Mouse (Mus musculus): ENCODE results near the gene Per1.

Per1 gene

DNA sequence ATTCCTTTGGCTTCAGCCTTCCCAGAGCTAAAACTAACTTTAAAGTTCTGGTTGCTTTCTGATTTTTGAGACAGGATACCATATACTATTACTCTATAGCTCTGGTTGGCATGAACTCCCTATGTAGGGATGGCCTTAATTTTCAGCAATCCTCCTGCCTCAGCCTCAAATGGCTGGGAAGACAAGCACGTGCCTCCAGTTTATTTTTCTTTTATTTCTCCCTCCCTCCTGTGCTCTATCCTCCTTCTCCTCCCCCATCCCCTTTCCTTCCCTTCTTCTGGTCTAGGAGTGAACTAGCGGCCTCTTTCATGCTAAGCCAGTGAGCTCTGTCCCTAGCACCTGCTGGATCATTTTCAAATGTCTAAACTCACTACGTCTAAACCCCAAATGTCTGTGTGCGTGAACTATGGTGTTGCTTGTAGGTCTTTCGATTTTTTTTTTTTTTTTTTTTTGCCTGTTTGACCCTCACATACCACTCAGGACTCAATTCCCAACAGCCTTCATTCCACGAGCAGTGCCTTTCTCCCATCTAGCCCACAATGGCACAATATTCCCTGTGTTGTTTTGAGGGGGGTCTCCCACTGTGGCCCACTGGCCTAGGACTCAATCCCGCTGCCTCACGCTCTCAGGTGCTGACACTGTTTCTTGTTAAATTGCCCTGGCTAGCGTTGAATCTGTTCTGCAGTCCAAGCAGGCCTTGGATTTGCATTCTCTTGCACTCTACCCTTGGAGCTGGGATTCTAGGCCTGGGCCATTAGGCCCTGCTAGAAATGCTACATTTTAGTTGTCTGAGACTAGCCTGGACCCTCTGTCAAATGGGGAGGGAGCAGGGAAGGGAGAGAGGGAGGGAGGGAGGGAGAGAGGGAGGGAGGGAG, 30.5 kb upstream of the Per1 start:
- DNase-seq (ENCODE audit: low spot score in 2 of 2): no peak

GRCm38 (mm10) chr11:69065394-69065925, 29.6 kb upstream of the Per1 start:
- no peak for DNase-seq (ENCODE audit: low spot score in 2 of 2)

DNA sequence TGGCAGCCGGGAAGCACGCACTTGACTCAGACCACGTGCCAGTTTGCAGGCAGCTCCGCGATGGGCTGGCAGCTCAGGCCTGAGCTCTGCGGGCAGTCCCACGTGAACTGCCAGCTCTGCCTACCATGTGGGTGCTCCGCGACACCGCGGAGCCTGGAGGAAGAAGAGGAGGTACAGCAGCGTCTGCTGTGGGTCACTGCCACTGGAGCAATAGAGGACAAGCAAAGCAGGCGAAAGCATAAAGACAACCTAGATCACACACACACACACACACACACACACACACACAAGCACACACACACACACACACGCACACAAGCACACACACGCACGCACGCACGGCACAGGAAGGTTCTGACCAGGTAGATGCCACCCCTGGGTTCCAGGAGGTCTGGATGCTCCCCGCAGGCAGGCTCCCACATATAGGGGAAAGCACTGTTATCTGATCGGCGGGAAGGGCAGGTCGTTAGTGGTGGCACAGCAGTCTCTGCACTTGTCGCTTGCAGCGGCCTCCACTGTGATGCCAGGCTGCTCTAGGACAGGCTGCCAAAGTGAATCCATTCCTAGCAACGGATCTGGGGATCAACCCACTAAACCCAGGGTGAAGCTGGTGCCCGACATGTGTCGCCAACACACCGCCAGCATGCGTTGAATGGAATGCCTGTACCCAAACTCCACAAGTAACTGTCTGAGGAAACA, 28.7 kb upstream of the Per1 start:
- no peak for DNase-seq (ENCODE audit: low spot score in 2 of 2)

- DNase-seq (ENCODE audit: low spot score in 2 of 2): peak; percentile 79
Observed at GRCm38 (mm10) chr11:69066956-69067355, 28.1 kb upstream of the Per1 start.

GRCm38 (mm10) chr11:69067601-69068000, 27.4 kb upstream of the Per1 start:
- DNase-seq (ENCODE audit: low spot score in 2 of 2): no peak

GRCm38 (mm10) chr11:69070093-69070492, 24.9 kb upstream of the Per1 start:
- no peak for DNase-seq (ENCODE audit: low spot score in 2 of 2)

DNA sequence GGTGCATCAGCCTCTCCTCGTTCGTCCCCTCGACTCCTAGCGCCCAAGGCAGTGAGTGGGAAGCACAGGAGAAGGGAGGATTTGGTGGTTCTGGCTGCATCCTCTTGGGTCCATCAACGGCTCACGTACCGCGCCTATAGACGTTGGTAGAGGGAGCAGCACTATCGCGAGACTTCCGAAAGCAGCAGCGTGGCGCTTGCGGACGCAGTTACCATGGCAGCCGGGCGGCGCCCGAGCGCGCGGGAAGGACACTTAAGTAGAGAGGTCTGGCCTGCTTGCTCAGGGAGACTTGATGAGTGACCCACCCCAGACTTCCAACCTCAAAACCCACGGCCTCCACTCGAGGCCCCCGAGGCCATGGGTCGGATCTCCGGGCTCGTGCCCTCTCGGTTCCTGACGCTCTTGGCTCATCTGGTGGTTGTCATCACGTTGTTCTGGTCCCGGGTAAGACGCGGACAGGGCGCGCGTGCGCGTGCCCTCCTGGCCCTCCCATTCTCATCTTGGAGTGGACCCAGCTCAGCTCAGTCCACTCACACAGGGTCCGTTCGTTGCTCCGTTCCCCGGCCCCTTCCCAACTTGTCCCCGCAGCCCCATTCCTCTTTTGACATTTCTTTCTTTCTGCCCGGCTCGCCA, 24.3 kb upstream of the Per1 start, which contains the start of gene Tmem107:
Tmem107 (plus strand) TSS at position 217 of the 633 bp plus-strand sequence.
- peak; percentile 88 to 92 for DNase-seq (ENCODE audit: low spot score in 2 of 2)

DNA sequence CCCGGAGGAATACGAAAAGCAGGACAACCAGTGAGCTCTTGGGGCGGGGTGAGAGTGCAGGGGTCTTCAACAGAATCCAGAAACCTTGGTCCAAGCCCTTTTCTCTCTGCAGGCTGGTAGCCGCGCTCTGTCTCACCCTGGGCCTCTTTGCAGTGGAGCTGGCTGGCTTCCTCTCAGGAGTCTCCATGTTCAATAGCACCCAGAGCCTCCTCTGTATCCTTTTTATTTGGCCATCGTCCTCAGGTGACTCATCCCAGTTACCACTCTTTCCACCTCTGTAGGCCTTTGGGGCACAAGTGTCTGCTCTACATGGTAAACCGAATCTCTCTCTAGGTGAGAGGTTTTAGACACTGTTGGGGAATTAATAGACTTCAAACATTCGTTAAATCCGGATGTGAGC, 23.8 kb upstream of the Per1 start:
- DNase-seq (ENCODE audit: low spot score in 2 of 2): no peak

- DNase-seq (ENCODE audit: low spot score in 2 of 2): no peak
Observed at GRCm38 (mm10) chr11:69072234-69072633, 22.8 kb upstream of the Per1 start.

DNA sequence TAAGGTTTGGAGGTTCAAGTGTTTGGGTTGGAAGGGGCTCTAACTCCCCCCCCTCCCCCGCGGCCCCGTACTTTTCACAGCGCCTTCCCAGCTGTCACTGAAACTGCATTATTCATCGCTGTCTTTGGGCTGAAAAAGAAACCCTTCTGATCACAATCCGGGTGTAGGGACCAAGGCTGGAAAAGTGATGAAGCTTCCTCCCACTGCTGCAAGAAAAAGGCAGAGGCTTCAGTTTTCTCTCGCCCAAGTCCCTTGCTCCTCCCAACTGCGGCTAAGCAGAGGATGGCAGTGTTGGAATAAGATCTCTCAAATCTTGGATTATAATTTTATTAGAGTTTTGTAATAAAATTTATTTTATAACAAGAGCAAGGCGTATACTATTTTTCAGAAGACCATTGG, 22.4 kb upstream of the Per1 start:
- no peak for DNase-seq (ENCODE audit: low spot score in 2 of 2)

- peak in 1 of 2 experiments; percentile 72 for DNase-seq (ENCODE audit: low spot score in 2 of 2)
Observed at GRCm38 (mm10) chr11:69073065-69073888, 21.7 kb upstream of the Per1 start.

- no peak for DNase-seq (ENCODE audit: low spot score in 2 of 2)
Observed at GRCm38 (mm10) chr11:69073951-69074775, 20.9 kb upstream of the Per1 start.

GRCm38 (mm10) chr11:69074776-69075069, 20.3 kb upstream of the Per1 start:
- DNase-seq (ENCODE audit: low spot score in 2 of 2): no peak

GRCm38 (mm10) chr11:69075764-69076479, 19.1 kb upstream of the Per1 start:
- DNase-seq (ENCODE audit: low spot score in 2 of 2): no peak

- no peak for DNase-seq (ENCODE audit: low spot score in 2 of 2)
Observed at GRCm38 (mm10) chr11:69076572-69076971, 18.4 kb upstream of the Per1 start.

- DNase-seq (ENCODE audit: low spot score in 2 of 2): no peak
Observed at GRCm38 (mm10) chr11:69077316-69077715, 17.7 kb upstream of the Per1 start.

GRCm38 (mm10) chr11:69078041-69078440, 17.0 kb upstream of the Per1 start:
- DNase-seq (ENCODE audit: low spot score in 2 of 2): no peak

DNA sequence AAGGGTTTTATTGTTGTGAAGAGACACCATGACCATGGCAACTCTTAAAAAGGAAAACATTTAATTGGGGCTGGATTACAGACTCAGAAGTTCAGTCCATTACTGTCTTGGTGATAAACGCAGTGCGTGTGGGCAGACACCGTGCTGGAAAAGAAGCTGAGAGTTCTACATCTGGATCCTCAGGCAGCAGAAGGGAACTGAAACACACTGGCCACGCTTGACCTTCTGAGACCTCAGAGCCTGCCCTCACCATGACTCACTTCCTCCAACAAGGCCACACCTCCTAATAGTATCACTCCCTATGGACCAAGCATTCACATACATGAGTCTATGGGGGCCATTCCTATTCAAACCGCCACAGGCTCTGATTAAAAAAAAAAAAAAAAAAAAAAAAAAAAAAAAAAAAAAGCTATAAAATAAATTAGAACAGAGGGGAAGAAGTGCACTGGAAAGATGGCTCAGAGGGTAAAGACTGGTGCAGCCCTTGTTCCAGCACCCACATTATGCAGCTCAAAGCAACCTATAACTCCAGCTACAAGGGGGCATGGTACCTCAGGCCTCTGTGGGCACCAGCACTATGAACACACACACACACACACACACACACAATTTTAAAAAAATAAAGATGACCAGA, 16.1 kb upstream of the Per1 start:
- no peak for DNase-seq (ENCODE audit: low spot score in 2 of 2)

- DNase-seq (ENCODE audit: low spot score in 2 of 2): no peak
Observed at GRCm38 (mm10) chr11:69080102-69080854, 14.7 kb upstream of the Per1 start.

All from urinary bladder, adult 18-20 months (tissue).